Mouse (Mus musculus) liver, embryonic 13.5 days (tissue): ENCODE data around the gene Ddhd1. TPM values are rescaled to one million over a fixed set of nuclear protein-coding genes. Genes with fewer than 3 reads are reported as not detected.

Experiments used
- ATAC-seq: fragments of 200-750 bp; cut with Nextera tagmentation; 2 replicates; pipeline ENCODE4 v1.8.0; 2017; ENCODE audit warnings: low read depth, mild to moderate bottlenecking, moderate number of reproducible peaks, moderate library complexity
- DNase-seq: peaks from one replicate; pipeline ENCODE4 v3.0.0; 2022
- H3K27ac ChIP-seq: fragments of 300-500 bp; sonication (generic); 2 replicates; pipeline ENCODE4 v1.5.1; 2015; ENCODE audit warnings: moderate library complexity, mild to moderate bottlenecking, inconsistent platforms
- H3K27me3 ChIP-seq: fragments of 300-500 bp; sonication (generic); 2 replicates; pipeline ENCODE4 v1.6.1; 2015; ENCODE audit warnings: mild to moderate bottlenecking, inconsistent platforms
- H3K36me3 ChIP-seq: fragments of 300-500 bp; sonication (generic); 2 replicates; pipeline ENCODE4 v1.6.1; 2015; ENCODE audit warnings: mild to moderate bottlenecking, inconsistent platforms
- H3K4me1 ChIP-seq: fragments of 300-500 bp; sonication (generic); replicated peaks from 2 replicates; pipeline ENCODE4 v1.6.1; 2015; ENCODE audit warnings: inconsistent platforms
- H3K4me2 ChIP-seq: fragments of 300-500 bp; sonication (generic); 2 replicates; pipeline ENCODE4 v1.6.1; 2015; ENCODE audit warnings: inconsistent platforms, mild to moderate bottlenecking, moderate library complexity
- H3K4me3 ChIP-seq: fragments of 300-500 bp; sonication (generic); replicated peaks from 2 replicates; pipeline ENCODE4 v1.5.1; 2015; ENCODE audit warnings: mild to moderate bottlenecking, inconsistent platforms
- H3K9ac ChIP-seq: fragments of 300-500 bp; sonication (generic); 2 replicates; pipeline ENCODE4 v1.6.1; 2015; ENCODE audit warnings: mild to moderate bottlenecking, inconsistent platforms
- H3K9me3 ChIP-seq: fragments of 300-500 bp; sonication (generic); replicated peaks from 2 replicates; pipeline ENCODE4 v1.6.1; 2016; ENCODE audit warnings: inconsistent platforms
- WGBS: fragments of 180-500 bp; shearing (Covaris S2); methylation state at CpG from one replicate; pipeline ENCODE4 v1.1.7; 2015; ENCODE audit not compliant: insufficient replicate concordance; 5-methylcytosine and 5-hydroxymethylcytosine counted together
- polyA plus RNA-seq: library from polyadenylated mRNA; unstranded; fragments of >200 nt; fragmentation: Nextera tagmentation; extraction: Ambion mirVana; gene quantifications from 2 replicates; pipeline ENCODE4 v1.2.1, GENCODE M21; 2015

Gene Ddhd1
- 6.6 and 6.8 TPM in 2 replicates for polyA plus RNA-seq

GRCm38 (mm10) chr14:45657641-45658611 is at the start of gene Ddhd1:
Gene Ddhd1 (minus strand): TSS chr14:45658143.
- Histone ChIP-seq H3K36me3 (no peaks in the 10 kb centered on the region), H3K27me3 (no peaks in the 10 kb centered on the region), H3K27ac (peak within 1 kb of the TSS; percentile 94), H3K9me3 (no peaks in the 10 kb centered on the region), H3K4me3 (peak within 1 kb of the TSS; percentile 98), H3K9ac (peak within 1 kb of the TSS; percentile 98), H3K4me2 (peak within 1 kb of the TSS; percentile 88), H3K4me1 (peaks cover 58% of the 10 kb centered on the region)
- peak; percentile 77 for DNase-seq
- under 1% methylated on average over 112 of the region's 123 CpGs for WGBS
- peak; percentile 79 for ATAC-seq

DNA sequence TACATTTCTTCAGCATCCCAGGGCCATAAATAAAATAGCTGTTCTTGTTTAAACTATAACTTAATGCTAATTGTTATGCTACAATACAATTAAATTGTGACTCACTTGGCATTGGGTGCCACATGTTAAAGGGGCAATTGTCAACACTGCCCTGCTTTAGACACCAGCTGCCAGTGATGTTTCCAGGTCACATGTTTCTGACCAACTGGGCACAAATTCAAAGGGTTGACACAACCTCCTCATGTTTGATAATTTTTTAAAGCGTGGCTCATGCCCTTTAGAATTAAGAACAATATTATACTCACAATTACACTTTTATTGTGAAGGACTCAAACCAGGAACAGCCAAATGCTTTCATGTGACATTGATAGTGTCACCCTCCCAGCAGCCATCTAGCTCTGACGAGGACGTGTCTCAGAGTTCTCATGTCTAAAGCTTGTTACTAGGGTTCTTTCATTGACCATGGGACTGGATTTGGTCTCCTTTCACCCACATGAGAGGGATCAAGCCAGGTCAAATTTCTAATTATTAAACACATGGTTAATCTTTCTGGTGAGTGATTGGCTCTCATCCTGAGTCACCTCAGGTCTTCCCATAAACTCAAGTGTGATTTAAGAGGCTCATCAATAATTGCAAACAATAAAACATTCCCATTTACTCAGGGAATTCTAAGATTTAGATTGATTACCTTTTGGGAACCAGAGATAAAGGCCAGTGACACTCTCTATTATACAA is 49.4 kb upstream of the Ddhd1 start:
- DNase-seq: no peak
- Histone ChIP-seq H3K4me3 (no peak overlapping the region), H3K27me3 (no peaks in the 10 kb centered on the region), H3K36me3 (no peaks in the 10 kb centered on the region), H3K9ac (no peak overlapping the region), H3K27ac (no peak overlapping the region), H3K4me2 (no peak overlapping the region), H3K9me3 (no peaks in the 10 kb centered on the region), H3K4me1 (no peaks in the 10 kb centered on the region)
- no peak for ATAC-seq
- WGBS: 55% methylated on average over 3 of the region's 3 CpGs

DNA sequence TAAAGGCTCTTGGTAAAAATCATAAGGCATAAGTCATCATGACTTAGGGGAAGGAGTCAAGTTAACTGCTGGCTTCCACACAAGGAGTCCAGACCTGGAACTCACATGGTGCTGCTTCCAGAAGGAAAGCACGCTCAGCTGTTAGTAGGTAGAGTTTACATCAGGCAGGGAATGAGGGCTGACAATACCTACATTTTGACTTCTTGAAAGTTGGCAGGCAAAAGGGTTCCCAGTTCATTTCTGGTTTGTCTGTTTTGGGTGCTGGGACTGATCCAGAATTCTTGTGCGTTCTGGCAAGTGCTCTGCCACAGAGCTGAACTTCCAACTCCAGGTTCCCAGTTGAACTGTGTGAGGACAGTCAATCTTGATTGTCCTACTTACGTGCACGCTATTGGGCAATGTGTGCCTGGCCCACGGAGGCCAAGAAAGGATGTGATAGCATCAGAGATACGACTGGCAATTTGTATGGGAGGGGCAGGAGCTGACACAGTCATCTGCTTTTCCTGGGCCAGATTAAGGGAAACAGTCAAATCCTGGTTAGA is 42.2 kb upstream of the Ddhd1 start:
- Histone ChIP-seq H3K4me2 (no peak overlapping the region), H3K36me3 (no peaks in the 10 kb centered on the region), H3K4me1 (no peaks in the 10 kb centered on the region), H3K9me3 (no peaks in the 10 kb centered on the region), H3K27ac (no peak overlapping the region), H3K9ac (no peak overlapping the region), H3K27me3 (no peaks in the 10 kb centered on the region), H3K4me3 (no peak overlapping the region)
- 44% methylated on average over 6 of the region's 6 CpGs for WGBS
- ATAC-seq: no peak
- no peak for DNase-seq

GRCm38 (mm10) chr14:45698867-45699266 is 40.9 kb upstream of the Ddhd1 start:
- DNase-seq (no peak), ATAC-seq (no peak)
- Histone ChIP-seq H3K4me2 (no peak overlapping the region), H3K4me1 (no peaks in the 10 kb centered on the region), H3K9me3 (no peaks in the 10 kb centered on the region), H3K27me3 (no peaks in the 10 kb centered on the region), H3K36me3 (no peaks in the 10 kb centered on the region), H3K9ac (no peak overlapping the region), H3K27ac (no peak overlapping the region), H3K4me3 (no peak overlapping the region)
- 41% methylated on average over 3 of the region's 3 CpGs for WGBS

- Histone ChIP-seq H3K4me3 (no peak overlapping the region), H3K9me3 (no peaks in the 10 kb centered on the region), H3K27me3 (no peaks in the 10 kb centered on the region), H3K36me3 (no peaks in the 10 kb centered on the region), H3K4me1 (no peaks in the 10 kb centered on the region), H3K4me2 (no peak overlapping the region), H3K27ac (no peak overlapping the region), H3K9ac (no peak overlapping the region)
- 67% methylated on average over 2 of the region's 2 CpGs for WGBS
- DNase-seq (no peak), ATAC-seq (no peak)
Observed at GRCm38 (mm10) chr14:45696098-45696497, 38.2 kb upstream of the Ddhd1 start.

- Histone ChIP-seq H3K36me3 (no peaks in the 10 kb centered on the region), H3K4me3 (no peak overlapping the region), H3K4me2 (no peak overlapping the region), H3K9me3 (no peaks in the 10 kb centered on the region), H3K27me3 (no peaks in the 10 kb centered on the region), H3K9ac (no peak overlapping the region), H3K27ac (no peak overlapping the region), H3K4me1 (0 out of 2 replicates have a peak, but pooled peaks cover 2% of the 10 kb centered on the region)
- 75% methylated on average over 2 of the region's 2 CpGs for WGBS
- no peak for DNase-seq
- ATAC-seq: no peak
Observed at GRCm38 (mm10) chr14:45693891-45694290, 35.9 kb upstream of the Ddhd1 start.

GRCm38 (mm10) chr14:45690520-45691246 is 32.7 kb upstream of the Ddhd1 start:
- ATAC-seq: no peak
- 3% methylated on average over 16 of the region's 16 CpGs for WGBS

GRCm38 (mm10) chr14:45685313-45685712 is 27.4 kb upstream of the Ddhd1 start:
- 80% methylated on average over 2 of the region's 2 CpGs for WGBS

More at GRCm38 (mm10) chr14:45690520-45691246, 32.7 kb upstream of the Ddhd1 start:
- H3K4me2 ChIP-seq: peak overlapping the region; percentile 48
- H3K36me3 ChIP-seq: no peaks in the 10 kb centered on the region
- H3K4me3 ChIP-seq: peak overlapping the region; percentile 41
- no peaks in the 10 kb centered on the region for H3K27me3 ChIP-seq
- no peaks in the 10 kb centered on the region for H3K9me3 ChIP-seq
- 0 out of 2 replicates have a peak, but pooled peaks cover 2% of the 10 kb centered on the region for H3K4me1 ChIP-seq
- peak; percentile 4 for DNase-seq
- H3K9ac ChIP-seq: 0 out of 2 replicates have a peak overlapping the region, but pooled peaks have one; percentile 3
- no peak overlapping the region for H3K27ac ChIP-seq

DNA sequence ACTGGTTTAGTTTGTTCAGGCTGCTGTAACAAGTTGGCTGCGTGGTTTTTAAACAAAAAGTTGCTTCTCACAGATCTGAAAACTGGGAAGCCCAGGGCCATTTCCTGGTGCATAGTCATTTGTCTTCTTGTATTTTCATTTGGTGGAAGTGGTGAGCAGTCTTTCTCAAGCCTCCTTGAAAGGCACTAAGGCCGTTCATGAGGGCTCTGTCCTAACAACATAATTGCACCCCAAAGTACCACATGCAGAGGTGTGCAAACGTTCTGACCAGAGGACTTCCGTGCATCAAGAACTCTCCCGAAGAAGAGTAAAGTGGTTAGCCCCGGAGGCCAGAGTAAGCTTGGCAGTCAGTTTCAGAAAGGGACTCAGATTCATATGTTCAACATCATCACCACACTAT is 18.8 kb upstream of the Ddhd1 start:
- WGBS: 46% methylated on average over 6 of the region's 6 CpGs
- no peak for DNase-seq
- no peak overlapping the region for H3K4me2 ChIP-seq
- no peak for ATAC-seq
- H3K27me3 ChIP-seq: no peaks in the 10 kb centered on the region
- H3K4me1 ChIP-seq: no peaks in the 10 kb centered on the region
- H3K27ac ChIP-seq: no peak overlapping the region
- H3K9me3 ChIP-seq: no peaks in the 10 kb centered on the region
- H3K9ac ChIP-seq: no peak overlapping the region
- no peaks in the 10 kb centered on the region for H3K36me3 ChIP-seq
- H3K4me3 ChIP-seq: no peak overlapping the region

More at GRCm38 (mm10) chr14:45685313-45685712, 27.4 kb upstream of the Ddhd1 start:
- DNase-seq (no peak), ATAC-seq (no peak)
- Histone ChIP-seq H3K27me3 (no peaks in the 10 kb centered on the region), H3K4me1 (no peaks in the 10 kb centered on the region), H3K4me3 (no peak overlapping the region), H3K9me3 (no peaks in the 10 kb centered on the region), H3K4me2 (no peak overlapping the region), H3K36me3 (no peaks in the 10 kb centered on the region), H3K9ac (no peak overlapping the region), H3K27ac (no peak overlapping the region)

GRCm38 (mm10) chr14:45668325-45668724 is 10.4 kb upstream of the Ddhd1 start:
- Histone ChIP-seq H3K9ac (no peak overlapping the region), H3K4me1 (no peaks in the 10 kb centered on the region), H3K9me3 (no peaks in the 10 kb centered on the region), H3K4me3 (no peak overlapping the region), H3K36me3 (no peaks in the 10 kb centered on the region), H3K4me2 (no peak overlapping the region), H3K27ac (no peak overlapping the region), H3K27me3 (no peaks in the 10 kb centered on the region)
- 66% methylated on average over 4 of the region's 4 CpGs for WGBS
- ATAC-seq (no peak), DNase-seq (no peak)
